Mouse (Mus musculus) right cerebral cortex, postnatal 36 days (tissue): Measurements from ENCODE around the gene Ufsp2.
A peak's percentile ranks its signal among the peaks of the same experiment; 100 is the strongest.

Experiments used
- DNase-seq, 2 experiments: peaks; one replicate each; pipeline ENCODE4 v3.0.0; 2022; ENCODE audit warnings: low spot score in 2 of 2, mixed read lengths in 1 of 2

Ufsp2 gene

GRCm38 (mm10) chr8:46010746-46011680 is 35.7 kb downstream of the Ufsp2 start:
- no peak for DNase-seq

GRCm38 (mm10) chr8:46022203-46022602 is 46.9 kb downstream of the Ufsp2 start:
- peak in 1 of 2 experiments; percentile 25 for DNase-seq

- no peak for DNase-seq
Measured at GRCm38 (mm10) chr8:46022758-46023157, 47.4 kb downstream of the Ufsp2 start.

- no peak for DNase-seq
Measured at GRCm38 (mm10) chr8:46024392-46024791, 49.1 kb downstream of the Ufsp2 start.

- DNase-seq = no peak
Measured at GRCm38 (mm10) chr8:46036217-46036616, 60.9 kb downstream of the Ufsp2 start.

- DNase-seq = no peak
Measured at GRCm38 (mm10) chr8:46039666-46040065, 64.3 kb downstream of the Ufsp2 start.

- peak in 1 of 2 experiments; percentile 13 for DNase-seq
Measured at GRCm38 (mm10) chr8:46040260-46040659, 64.9 kb downstream of the Ufsp2 start.
